Mouse (Mus musculus) cerebellum, postnatal 4 days (tissue): ENCODE measurements around the gene Ace3.
A peak's percentile ranks its signal among the peaks of the same experiment; 100 is the strongest.

Source experiments
- DNase-seq, 2 experiments: peaks; one replicate each; pipeline ENCODE4 v3.0.0; 2022; ENCODE audit warnings: low spot score in 2 of 2, mixed read lengths in 1 of 2

Ace3 gene

GRCm38 (mm10) chr11:105994375-105994774 lies at the start of gene Ace3:
Gene Ace3 (plus strand): TSS chr11:105994675.
- DNase-seq, result no peak

GRCm38 (mm10) chr11:105944770-105945672 lies 49.5 kb upstream of the Ace3 start:
- no peak for DNase-seq

GRCm38 (mm10) chr11:105946694-105947154 lies 47.8 kb upstream of the Ace3 start:
- DNase-seq, result no peak

GRCm38 (mm10) chr11:105948255-105948654 lies 46.2 kb upstream of the Ace3 start:
- DNase-seq, result no peak

GRCm38 (mm10) chr11:105950519-105950918 lies 44.0 kb upstream of the Ace3 start:
- DNase-seq, result no peak

- no peak for DNase-seq
These were observed 42.9 kb upstream of the Ace3 start for GRCm38 (mm10) chr11:105951601-105952044.

- DNase-seq, result no peak
These were observed 42.4 kb upstream of the Ace3 start for GRCm38 (mm10) chr11:105952111-105952510.

DNA sequence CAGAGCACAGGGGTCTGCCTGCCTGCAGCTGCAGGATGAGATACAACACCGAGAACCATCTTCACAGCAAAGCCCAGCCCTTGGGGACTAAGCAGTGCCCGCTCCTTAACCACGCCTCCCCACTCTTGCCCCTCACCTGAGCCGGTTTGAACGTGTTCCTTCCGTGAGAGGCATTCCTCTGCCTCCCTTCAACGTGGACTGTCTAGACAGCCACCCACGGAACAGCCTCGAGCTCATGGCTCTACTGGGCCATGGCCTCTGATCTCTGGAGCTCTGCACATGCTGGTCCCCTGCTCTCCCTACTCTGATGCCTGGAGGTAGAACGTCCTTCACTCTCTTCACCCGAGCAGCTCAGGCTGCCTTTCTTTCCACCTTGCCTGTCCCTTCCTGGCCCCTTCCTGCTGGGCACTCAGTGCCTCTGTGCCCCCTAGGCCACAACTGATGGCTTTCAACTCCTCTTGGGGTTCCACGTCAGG lies 41.5 kb upstream of the Ace3 start, which contains the start of gene Cyb561:
Gene Cyb561 (minus strand): TSS at position 426 of the 476 bp plus-strand sequence.
- no peak for DNase-seq

GRCm38 (mm10) chr11:105953402-105953801 lies 41.1 kb upstream of the Ace3 start:
- DNase-seq, result no peak

DNA sequence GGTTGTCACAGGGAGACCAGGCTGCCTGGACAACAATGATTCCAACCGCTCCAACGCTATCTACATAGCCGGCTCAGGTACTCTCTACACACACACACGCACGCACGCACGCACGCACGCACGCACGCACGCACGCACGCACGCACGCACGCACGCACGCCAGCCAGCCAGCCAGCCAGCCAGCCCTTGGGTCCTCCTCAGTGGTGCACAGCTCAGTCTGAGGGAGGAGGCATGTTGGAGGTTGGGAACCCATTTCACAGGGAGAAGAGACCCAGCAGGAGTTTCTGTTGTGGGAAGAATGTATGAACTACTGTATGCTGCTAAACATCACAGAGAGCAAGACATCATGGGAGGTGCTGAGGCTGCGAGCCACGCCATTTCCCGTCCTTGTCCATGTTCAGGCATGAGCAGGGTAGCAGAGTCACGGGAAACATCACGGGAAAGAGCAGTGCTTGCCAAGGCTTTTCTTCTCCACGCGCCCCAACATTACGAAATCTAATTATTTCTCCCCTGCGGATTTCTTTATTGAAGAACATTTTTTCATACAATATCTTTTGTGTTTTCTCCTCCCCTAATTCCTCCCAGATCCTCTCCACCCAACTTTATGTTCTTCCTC lies 38.6 kb upstream of the Ace3 start:
- no peak for DNase-seq

GRCm38 (mm10) chr11:105957501-105957900 lies 37.0 kb upstream of the Ace3 start:
- DNase-seq, result no peak

- no peak for DNase-seq
These were observed 35.9 kb upstream of the Ace3 start for GRCm38 (mm10) chr11:105958566-105958965.

DNA sequence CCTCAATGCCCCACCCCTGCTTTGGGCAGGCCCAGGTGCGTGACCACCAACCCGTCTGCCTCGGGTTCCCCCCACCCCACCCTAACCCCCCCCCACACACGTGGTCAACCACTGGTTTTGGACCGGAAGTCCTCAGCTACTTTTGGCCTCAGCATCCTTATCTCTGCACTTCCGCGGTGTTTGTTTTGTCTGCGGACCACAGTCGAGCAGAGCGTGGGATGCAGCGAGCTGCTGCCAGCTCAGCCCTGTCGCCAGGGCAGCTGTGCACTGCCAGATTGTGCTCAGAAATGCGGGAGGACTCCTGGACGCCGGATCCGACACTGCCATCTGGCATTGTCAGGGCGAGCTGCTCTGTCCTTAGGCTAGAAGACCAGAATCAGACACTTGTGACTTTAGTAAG lies 35.1 kb upstream of the Ace3 start:
- peak in 1 of 2 experiments; percentile 58 for DNase-seq

DNA sequence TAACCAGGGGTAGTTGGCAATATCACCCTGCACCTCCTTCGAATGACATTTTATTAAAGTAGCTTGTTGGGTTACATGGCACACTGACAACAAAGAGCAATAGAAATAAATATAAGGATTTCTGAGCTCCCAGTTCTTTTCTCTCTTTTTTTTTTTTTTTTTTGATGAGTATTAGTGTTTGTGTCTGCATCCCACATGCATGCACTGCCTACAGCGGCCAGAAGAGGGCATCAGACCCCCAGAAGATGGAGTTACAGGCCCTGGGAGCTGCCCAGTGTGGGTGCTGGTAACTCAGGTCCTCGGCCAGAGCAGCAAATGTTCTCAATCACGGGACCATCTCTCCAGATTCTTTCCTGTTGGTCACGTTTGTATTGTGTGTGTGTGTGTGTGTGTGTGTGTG lies 29.8 kb upstream of the Ace3 start:
- DNase-seq, result no peak

GRCm38 (mm10) chr11:105966288-105966687 lies 28.2 kb upstream of the Ace3 start:
- no peak for DNase-seq

DNA sequence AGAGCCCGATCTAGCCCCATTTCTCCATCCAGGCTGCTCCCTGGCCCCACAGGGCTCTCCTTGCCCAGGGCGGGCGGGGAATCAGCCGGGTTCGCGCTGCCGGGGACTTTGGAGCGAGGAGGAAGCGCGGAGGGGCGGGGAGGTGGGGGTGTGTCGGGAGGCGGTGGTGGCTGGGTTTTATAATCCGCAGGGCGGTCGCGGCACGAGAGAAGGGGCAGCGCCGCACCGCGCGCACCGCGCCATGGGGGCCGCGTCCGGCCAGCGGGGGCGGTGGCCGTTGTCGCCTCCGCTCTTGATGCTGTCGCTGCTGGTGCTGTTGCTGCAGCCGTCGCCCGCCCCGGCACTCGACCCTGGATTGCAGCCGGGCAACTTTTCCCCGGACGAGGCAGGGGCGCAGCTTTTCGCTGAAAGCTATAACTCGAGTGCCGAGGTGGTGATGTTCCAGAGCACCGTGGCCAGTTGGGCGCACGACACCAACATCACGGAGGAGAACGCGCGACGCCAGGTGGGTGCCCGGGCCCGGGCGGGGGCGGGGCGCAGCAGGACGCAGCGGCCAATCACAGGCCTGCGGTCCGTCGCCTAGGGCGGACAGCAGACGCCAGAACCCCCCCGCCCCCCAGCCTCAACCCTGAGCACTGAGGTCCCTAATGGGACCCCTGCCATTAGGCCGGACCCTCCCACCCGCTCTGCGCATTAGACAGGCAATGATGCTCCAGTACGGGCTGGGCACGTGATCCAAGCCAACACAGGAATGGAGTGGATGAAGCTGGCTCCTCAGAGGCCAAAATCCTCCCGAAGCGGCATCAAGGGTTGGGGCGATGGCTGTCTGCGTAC lies 26.5 kb upstream of the Ace3 start, which contains the start of gene Ace:
Gene Ace (plus strand): TSS at position 205 of the 834 bp plus-strand sequence.
- peak in 1 of 2 experiments; percentile 32 for DNase-seq

GRCm38 (mm10) chr11:105968948-105969347 lies 25.5 kb upstream of the Ace3 start:
- DNase-seq, result no peak

DNA sequence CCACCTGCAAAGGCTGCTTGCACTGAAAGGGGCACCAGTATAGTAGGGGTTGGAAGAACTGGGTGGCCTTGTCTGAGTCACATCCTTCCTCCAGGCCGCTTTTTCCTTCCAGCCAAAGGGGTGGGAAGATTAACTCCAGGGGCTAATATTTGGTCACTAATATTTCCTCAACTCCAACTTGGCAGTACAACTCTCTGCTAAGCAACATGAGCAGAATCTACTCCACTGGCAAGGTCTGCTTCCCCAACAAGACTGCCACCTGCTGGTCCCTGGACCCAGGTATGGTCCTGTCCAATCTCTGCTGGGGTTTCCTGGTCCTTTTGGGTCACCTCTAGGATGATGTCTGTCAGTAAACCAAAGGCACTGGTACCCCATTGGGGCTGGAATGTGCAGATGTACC lies 25.0 kb upstream of the Ace3 start:
- no peak for DNase-seq

GRCm38 (mm10) chr11:105974593-105974992 lies 19.9 kb upstream of the Ace3 start:
- DNase-seq, result no peak

DNA sequence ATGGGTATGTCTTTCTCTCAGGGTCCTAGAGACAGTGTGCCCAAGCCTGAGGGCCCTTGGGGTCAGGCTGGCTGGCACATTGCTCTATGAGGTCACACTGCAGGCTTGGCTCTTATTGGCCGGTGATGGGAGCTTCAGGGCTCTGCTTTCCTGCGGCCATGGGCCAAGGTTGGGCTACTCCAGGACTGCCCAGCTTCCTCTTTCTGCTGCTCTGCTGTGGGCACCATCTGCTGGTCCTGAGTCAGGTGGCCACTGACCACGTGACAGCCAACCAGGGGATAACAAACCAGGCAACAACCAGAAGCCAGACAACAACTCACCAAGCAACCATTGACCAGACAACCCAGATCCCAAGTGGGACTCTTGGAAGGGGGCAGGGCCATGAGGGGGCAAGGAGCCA lies 19.4 kb upstream of the Ace3 start:
- DNase-seq, result no peak

DNA sequence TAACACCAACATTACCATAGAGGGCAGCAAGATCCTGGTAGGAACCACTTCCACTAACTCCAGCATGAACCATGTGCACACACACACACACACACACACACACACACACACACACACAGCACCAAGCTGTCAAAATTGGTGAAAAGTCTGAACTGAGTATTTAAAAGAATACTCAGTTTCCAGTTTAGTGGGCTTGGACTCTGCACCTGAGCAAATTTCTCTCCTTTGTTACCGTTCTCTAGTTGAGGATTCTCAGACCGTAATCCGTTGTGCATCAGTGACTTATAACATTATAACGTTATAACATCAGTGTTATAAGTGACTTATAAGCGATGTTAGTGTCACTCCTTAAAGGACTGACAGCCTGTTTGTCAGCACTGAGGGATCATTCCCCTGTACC lies 18.8 kb upstream of the Ace3 start:
- no peak for DNase-seq

DNA sequence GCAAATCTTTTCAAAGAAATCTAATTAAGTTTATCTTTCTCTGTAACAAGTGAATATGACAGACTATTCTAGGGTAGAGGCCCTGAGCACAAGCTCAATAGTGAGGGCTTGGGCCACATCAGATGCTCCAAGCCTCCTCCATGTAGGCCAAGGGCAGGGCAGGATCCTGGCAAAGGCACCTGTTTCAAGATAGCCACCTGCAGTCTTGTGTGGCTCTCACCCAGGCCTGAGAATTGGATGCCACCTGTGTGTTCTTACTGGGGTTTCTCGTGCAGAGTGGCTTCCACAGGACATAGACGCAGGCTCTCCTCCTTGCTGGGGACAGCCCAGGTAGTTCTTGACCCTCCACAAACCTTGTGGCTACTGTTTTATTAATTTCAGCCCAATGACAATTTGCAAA lies 16.2 kb upstream of the Ace3 start:
- DNase-seq, result no peak
